Mouse (Mus musculus): Measurements from ENCODE around the gene Lrch1.

The Lrch1 gene

DNA sequence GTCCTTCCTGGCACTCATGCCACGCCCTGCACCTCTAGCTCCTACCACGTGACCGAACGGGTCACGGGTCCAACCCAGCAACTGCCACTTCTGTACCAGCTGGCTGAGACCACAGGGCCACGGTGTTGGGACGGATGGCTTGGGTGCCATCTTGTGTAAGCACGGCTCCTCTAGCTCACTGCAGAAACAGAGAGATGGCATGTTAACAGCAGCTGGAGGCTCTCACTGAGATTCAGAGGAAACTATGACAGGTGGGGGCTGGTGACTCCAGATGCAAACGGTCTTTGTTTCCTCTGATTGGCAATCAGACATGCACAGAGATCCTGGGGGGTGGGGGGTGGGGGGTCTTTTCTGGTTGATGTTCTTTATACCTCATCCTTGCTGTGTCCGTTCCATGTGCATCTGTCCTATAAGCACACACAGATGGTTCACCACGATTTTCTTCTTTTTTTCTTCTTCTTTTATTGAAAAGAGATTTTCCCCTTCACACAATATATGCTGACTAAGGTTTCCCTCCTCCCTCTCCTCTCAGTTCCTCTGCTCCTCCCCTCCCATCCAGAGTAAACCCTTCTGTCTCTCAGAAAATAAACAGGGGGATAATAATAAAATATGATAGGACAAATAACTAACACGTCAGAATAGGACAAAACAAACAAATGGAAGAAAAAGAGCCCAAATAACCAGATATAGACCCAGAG, 25.5 kb downstream of the Lrch1 start:
- peak; percentile 59 for DNase-seq (ENCODE audit: low read depth)

DNA sequence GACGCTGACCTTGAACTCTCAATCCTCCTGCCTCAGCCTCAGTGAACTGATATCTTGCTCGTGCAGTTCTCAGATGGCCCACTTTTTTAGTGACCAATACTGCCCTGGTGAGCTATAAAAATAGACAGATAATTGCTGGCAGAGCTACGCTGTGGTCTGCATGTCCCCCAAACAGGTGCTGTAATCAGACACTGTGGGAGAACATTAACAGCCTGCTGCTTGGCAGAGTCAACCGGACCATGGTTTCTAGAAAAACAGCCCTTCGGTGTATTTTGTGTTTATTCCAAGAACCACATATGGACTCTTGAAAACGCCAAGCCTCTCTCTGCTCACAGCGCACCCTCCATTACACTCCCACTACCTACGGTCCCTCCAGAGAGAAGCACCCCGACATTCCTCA, 26.2 kb downstream of the Lrch1 start:
- DNase-seq (ENCODE audit: low read depth): no peak

DNA sequence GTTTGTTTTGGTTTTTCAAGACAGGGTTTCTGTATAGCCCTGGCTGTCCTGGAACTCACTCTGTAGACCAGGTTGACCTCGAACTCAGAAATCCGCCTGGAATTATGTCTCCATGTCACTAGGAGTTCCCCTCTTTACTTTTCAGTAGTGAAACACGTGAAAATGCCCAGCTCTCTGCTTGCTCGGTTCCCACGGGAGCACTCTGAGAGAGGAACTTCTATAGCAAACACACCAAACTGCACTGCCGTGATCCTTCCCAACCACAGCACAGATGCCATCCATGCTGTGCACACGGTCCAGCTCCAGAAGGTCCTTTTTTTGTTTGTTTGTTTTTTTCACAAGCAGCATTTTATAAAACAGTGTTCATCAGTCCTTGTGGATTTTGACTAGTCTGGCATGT, 28.5 kb downstream of the Lrch1 start:
- no peak for DNase-seq (ENCODE audit: low read depth)

DNA sequence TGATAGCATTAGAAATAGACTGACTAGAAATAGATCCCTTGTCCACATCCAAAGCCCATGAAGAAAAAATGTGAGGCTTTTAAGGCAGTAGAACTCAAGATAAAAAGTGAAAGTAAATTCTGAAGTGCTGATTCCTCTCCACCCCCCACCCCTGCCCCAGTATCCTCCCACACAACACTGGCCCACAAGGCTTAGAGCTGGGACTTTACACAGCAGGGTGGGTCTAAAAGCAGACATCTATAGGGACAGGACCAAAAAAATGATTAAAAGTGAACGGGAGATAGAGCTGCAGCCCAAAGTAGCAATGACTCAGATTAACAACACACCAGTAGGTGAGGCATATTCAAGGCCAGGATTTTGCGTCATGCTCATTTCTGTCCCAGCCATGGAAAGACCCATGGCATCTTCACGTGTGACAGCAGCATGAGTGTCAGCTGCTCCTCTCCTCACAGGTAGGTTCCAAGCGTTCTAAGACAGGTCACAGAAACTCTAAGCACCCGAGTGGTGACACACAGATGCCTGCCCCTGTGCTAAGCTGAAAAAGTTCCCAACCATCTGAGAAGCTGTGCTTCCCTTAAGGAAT, 29.1 kb downstream of the Lrch1 start:
- peak; percentile 77 for DNase-seq (ENCODE audit: low read depth)

DNA sequence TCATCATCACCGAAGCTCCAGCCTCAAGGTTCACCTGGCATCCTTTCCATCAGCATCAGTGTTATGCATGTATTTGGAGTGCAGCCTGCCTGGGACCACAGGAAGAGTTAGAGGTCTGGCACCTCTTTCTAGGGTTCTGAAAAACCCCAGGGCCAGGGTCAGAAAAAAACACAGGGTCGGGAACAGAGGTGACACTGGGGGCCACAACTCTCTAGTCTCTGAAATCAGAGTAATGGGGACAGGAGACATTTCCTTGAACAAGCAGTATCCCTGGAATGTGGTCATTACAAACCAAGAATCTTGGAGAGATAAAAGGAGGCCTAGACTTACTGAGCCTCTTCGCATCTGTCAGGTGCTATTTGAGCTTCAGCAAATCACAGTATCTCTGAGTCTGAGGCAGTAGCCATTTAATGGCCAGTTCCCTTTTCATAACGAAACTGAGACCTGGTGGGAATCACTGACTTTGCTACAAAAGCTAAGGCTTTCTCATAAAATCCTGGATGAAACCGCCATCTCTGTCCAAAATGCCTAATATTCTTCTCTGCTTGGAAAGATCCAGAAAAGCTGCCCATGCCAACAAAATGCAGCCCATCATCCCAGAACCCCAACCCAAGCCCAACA, 30.1 kb downstream of the Lrch1 start:
- DNase-seq (ENCODE audit: low read depth): no peak

DNA sequence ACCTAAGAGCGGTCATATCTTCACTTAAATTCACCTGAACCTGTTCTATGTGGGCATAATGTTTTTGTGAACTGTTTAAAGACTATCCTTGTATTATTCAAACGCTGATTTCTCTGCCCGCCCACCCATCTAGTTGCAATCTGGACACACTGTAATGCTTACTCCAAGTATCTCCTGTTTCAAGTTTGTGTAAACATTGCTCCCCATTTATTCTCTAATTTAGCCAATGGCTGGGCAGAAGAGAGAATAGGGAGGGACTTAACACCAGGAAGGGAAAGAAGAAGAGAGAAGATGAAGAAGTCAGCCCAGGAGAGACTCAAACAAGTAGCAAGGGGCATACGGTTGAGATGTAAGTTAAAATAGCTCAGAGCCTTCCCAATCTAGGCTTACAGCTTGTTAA, 31.0 kb downstream of the Lrch1 start:
- no peak for DNase-seq (ENCODE audit: low read depth)

DNA sequence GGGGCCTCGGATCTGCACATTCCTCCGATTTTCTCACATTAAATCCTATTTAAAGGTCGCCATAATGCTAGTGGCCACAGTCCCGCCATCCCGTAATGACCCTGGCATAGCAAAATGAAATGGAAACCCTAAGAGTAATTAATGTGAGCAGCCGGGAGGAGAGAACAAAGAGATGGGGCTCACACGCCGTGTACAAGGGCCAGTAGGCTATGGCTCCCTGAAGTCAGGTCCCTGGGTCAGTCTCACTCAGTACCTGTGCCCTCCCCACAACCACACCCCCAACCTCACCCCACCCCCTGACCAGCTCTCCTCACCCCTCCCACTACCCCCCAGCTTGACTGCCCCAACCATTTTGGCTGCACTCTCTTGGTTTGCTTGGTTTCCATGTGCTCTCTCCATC, 31.6 kb downstream of the Lrch1 start:
- DNase-seq (ENCODE audit: low read depth): no peak

DNA sequence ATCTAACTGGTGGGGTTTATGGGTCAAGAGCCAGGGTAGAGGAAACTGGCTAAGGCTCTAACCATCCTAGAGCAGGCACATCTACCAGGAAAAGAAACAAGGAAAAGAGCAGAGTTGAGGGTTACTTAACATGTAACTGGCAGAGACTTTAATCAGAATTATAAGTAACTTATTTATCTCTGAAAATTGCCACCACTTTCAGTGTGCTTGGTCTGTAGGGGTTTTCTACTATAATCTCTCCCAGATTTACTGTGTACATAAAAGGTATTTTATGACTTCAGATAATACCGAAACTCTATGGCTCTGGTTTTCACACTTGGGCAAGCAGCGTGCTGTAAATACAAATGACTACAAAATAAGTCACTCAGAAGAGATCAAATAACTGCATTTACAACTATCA, 32.0 kb downstream of the Lrch1 start:
- no peak for DNase-seq (ENCODE audit: low read depth)

DNA sequence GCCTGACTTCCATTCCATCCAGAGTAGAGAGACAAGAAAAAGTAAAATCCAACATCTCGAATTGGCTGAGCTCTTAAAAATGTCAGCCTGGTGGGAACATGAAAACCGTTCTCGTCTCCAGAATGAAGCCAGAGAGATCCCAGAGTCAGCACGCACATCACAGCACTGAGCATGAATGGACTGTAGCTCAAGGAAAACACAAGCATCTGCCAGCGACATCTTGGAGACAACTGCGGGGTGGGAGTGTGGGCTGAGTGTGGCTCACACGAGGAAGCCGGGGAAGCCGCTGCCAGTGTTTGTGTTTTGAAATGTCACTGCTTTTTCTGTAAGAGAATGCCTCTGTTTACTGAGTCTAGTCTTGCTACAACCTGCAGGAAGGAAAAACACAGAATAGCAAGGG, 32.7 kb downstream of the Lrch1 start:
- DNase-seq (ENCODE audit: low read depth): no peak

DNA sequence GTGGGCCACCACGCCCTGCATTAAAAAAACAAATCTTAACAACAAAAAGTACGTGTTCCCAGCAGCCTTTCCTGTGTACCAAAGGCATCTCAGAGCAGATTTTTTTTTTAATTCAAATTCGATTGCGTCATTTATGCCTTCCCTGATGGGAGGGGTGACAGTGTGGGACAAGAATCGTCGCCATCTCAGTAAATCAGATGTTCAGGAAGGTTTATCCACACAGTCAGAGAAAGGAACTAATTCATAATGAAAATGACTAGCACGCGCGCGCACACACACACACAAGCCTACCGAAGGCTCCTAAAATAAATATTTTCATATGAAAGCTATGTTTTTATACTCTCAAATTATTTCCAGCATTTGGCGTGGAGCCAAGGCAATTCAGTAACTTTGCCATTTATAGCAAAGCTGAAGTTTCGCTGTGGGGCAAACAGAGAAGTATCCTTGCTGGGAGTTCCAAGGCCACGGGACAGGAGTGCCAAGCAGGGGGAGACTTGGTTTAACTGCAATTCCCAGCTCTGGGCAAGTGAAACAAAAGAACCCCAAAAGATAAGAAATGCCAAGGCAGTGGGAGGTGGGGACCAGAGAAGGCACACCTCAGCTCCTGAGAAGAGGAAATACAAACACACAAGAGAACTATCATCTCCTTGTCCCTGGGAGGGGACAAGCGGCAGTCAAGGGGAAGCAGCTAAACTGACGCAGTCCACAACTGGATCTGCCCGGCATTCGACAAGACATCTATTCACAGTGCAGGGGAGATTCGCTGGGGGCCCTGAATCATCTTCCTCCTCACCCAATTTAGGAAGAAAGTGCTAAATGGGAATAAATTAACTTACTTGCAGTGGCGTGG, 34.1 kb downstream of the Lrch1 start:
- DNase-seq (ENCODE audit: low read depth): no peak

DNA sequence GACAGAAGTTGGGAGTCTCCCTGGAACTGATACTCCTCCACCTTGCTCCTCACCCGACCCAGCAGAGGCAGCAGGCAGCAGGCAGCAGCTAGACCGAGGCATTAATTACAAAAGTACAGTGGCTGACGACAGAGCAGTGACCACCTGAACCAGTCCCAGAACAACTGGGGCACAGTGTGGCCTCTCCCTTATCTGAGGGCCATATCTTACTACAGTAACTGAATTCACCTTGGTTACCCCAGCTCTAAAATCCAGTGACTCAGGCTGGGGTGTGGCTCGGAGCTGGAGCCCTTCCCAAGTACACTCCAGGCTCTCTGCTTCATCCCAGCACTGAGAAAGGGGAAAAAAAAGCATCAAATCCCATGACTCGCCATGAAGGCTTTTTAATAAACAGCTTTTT, 37.3 kb downstream of the Lrch1 start:
- DNase-seq (ENCODE audit: low read depth): no peak

DNA sequence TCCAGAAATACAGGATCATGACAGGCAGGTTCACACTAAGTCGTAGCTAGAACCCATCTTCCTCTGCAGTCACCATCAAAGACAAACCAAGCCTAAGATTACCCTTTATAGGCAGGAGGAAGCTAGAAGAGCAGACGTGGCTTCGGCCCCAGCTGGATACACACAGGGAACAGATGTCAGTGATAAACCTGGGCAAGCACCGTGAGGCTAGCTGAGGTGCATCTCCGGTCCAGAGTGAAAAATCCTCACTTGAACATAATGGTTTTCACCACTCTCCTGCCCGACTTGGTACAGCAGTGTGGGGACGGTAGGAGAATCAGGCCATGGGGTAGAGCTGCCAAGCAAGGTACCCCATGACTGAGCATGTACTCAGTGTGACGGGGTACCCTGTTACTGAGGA, 38.7 kb downstream of the Lrch1 start:
- peak; percentile 43 for DNase-seq (ENCODE audit: low read depth)

DNA sequence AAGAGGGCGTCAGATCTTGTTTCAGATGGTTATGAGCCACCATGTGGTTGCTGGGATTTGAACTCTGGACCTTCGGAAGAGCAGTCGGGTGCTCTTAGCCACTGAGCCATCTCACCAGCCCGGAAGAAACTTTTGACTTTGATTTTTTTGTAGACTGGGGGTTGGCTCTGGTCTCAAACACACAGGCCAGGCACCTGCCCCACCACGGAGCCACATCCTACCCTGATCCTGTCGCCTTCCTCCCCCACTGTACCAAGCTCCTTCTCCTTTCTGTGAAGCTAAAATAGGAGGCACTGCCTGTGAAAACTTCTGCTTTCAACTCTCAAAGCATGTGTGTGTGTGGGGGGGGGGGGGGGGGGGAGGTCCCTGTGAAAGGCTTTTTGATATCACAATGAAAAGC, 39.4 kb downstream of the Lrch1 start:
- DNase-seq (ENCODE audit: low read depth): peak; percentile 78

DNA sequence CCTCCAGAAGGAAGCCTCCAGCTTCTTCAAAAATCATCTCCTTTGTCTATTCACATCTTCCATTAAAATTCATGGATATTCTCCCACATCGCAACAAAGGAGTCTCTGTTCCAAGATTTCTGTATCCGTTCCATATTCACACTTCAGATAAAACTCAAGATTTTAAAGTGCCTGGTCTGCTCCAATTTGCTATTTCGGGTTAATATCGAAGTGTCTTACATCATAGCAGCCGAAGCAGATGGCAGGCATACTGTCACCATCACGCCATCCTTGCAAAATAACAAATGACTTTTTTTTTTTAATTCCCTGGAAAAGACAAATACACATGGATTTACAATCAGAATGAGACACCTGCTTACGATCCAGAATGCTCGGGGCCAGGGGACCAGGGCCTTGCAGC, 40.0 kb downstream of the Lrch1 start:
- no peak for DNase-seq (ENCODE audit: low read depth)

DNA sequence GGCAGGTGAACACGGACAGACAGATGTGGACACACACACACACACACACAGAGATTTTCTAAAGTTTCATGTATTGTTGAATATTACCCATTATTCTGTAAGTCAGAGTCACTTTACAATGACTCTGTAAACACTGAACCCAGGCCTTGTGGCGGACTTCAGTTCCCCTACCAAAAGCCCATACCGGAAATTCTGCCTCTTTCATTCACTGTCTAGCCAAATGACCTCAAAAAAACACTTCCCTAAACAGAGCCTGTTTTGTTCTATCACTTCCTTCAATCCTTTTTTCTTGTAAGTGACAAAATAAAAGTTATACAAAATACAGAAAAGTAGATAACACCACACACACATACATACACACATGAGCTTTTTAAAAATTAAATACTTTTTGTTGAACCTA, 41.7 kb downstream of the Lrch1 start:
- no peak for DNase-seq (ENCODE audit: low read depth)

DNA sequence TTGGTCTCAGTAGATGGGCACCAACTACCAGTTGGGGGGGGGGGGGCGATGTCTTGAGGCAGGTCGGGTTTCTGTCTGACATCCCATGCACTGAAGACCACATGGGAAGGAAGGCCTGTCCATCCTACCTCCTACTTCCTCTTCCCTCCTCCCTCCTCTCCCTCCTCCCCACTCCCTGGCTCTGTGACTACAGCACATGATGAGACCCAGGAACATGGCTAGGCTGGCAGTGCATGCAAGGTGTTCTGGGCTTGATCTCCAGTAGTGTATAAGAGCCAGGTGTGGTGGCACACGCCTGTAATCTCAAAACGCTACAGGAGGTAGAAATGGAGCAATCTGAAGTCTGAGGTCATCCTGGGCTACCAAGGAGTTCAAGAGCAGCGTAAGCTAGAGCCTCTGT, 43.2 kb downstream of the Lrch1 start:
- no peak for DNase-seq (ENCODE audit: low read depth)

DNA sequence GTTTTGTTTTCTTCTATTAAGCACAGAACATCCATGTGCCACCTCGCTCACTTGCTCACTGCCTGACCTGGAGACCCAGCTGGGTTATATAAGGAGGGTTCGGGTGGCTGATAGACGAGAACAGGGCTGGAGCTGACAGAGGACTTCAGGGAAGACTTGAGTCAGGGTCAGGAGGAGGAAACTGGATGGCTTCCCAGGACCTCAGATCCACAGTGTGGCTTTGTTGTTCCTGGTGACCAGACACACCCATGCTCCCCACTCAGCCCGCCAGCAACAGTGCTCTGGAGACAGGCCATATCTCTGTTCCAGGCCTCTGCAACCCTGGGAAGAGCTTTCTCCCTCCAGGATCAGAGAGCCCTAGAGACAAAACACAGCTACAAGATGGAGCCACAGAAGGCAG, 44.6 kb downstream of the Lrch1 start:
- no peak for DNase-seq (ENCODE audit: low read depth)

DNA sequence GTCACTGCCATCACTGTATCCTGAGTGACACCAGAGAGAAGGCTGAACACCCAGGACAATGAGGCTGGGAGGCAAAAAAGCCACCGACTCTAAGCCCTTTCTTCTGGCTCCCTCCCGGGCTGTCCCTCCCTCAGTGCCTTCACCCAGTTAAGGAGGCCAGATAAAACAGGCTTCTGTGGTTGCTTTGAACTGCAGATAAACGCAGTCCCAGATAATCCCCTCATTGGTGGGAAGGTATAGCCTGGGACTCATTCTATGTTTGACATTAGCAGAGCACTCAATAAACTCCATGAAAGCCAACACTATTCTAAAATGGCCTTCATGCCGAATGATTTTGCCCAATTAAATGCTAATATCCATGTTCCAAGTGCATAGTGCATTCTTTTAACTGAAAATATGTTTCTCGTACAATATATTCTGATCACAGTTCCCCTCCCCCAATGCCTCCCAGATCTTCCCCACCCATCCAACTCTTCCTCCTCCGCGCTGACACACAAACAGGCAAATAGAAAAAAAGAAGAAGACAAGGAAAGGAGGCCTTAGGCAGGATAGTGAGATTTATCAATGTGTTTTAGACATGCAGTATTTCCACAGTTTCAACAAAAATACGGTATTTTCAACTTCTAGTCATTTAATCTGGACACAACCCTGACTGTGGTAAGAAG, 46.8 kb downstream of the Lrch1 start:
- no peak for DNase-seq (ENCODE audit: low read depth)

DNA sequence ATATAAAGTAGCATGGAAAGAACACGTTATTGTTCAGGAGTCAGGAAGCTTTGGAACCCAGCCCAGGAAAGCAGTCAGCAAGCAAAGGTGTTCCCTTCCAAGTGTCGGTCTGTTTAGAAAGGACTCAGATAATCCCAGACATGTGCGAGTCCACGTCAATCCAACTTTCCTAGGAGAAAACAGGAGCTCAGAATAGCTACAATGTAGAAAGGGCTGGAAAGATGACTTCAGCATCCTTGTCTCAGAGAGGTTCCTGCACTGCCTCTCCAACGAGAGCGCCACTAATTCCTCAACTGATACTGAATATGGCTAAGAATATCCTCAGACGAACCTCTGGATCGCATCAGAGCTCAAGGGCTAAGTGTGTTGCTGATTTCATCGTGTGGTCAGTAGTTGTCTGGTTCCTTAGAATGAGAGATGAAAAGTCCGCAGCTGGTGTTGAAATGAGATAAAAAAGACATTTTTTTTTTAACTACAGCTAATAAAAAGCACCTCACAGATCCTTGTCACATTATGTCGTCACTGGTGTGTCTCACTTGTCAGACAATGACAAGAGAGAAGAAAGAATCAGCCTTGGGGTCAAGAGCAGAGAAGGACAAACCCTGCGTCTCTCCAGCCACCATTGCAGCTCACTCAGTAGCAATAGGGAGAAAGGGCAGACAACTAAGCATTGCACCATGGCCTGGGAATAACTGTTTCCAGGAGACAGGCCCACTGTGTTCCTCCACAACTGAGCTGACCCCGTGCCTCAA, 47.5 kb downstream of the Lrch1 start:
- DNase-seq (ENCODE audit: low read depth): no peak

DNA sequence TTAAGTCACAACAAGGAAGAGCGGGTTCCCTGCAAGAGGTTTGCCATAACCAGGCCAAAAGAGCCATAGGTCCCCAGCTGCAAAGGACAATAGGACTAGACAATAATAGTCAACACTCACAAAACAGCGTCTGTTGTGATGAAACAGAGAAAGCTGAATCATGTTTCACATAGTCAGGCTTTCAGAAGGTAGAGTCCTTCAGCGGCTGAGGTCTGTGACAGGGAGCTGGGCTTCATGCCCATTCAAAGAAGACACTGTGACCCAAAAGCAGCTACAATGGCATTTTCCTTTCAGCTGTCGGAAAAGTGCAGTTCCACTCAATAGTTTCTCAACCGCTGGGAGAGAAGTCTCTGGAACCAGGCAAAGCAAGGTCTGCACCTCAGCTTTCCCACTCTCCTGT, 48.7 kb downstream of the Lrch1 start:
- no peak for DNase-seq (ENCODE audit: low read depth)

DNA sequence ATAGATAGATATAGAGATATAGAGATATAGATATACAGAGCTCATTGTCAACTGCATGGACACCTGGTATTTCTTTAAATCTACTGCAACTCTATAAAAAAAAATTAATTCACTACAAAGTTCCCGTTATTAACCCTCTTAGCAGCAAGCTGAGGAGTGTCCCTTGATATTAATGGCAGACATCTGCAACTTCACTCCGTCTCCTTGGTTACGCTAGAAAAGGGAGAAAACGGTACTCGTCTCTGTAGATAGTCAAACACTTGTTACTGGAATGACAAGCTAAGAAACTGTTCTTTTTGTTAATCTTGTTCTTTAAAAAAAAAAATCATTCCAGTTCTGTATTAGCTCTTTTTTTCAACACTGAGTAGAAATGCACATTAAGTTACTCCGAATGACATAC, 54.0 kb downstream of the Lrch1 start:
- DNase-seq (ENCODE audit: low read depth): no peak
